Mouse (Mus musculus) C2C12 (cell line): Measurements from ENCODE around the gene Tom1l2. TPM values are rescaled to one million over a fixed set of nuclear protein-coding genes. Genes with fewer than 3 reads are reported as not detected.

ENCODE experiments used
- H3K27me3 ChIP-seq: one replicate; pipeline ENCODE4 v1.6.1; 2011; ENCODE audit not compliant: control insufficient read depth, insufficient read depth, insufficient read length
- H3K36me3 ChIP-seq: one replicate; pipeline ENCODE4 v1.6.1; 2011; ENCODE audit not compliant: control insufficient read depth, insufficient read depth
- H3K4me3 ChIP-seq: one replicate; pipeline ENCODE4 v1.5.1; 2011; ENCODE audit warnings: mild to moderate bottlenecking, control low read depth; ENCODE audit not compliant: poor library complexity, insufficient read depth, severe bottlenecking
- H3K79me2 ChIP-seq: one replicate; pipeline ENCODE4 v1.6.1; 2011; ENCODE audit not compliant: control insufficient read depth, insufficient read depth
- H3K79me3 ChIP-seq: one replicate; pipeline ENCODE4 v1.6.1; 2011; ENCODE audit warnings: low read depth, control low read depth
- H3ac ChIP-seq: one replicate; pipeline ENCODE3; 2011; ENCODE audit warnings: low read depth; ENCODE audit not compliant: control insufficient read depth, insufficient read length
- CEBPB ChIP-seq: IDR thresholded peaks from one replicate; pipeline ENCODE4 v1.6.1; 2011; ENCODE audit warnings: low read depth, mild to moderate bottlenecking, control low read depth, moderate library complexity
- CTCF ChIP-seq: IDR thresholded peaks from one replicate; pipeline ENCODE4 v1.5.1; 2011; ENCODE audit not compliant: control insufficient read depth, insufficient read depth, insufficient read length
- FOSL1 ChIP-seq: IDR thresholded peaks from one replicate; pipeline ENCODE4 v1.8.0; 2011; ENCODE audit warnings: mild to moderate bottlenecking, low read length; ENCODE audit not compliant: poor library complexity, insufficient read depth, severe bottlenecking
- MAX ChIP-seq: IDR thresholded peaks from one replicate; pipeline ENCODE4 v1.6.1; 2011; ENCODE audit warnings: mild to moderate bottlenecking, control low read depth
- MYOD1 ChIP-seq: IDR thresholded peaks from one replicate; pipeline ENCODE4 v1.6.1; 2011; ENCODE audit warnings: low read depth; ENCODE audit not compliant: control insufficient read depth, insufficient read length
- MYOG ChIP-seq: IDR thresholded peaks from one replicate; pipeline ENCODE4 v1.6.1; 2011; ENCODE audit not compliant: control insufficient read depth, insufficient read length; ENCODE audit errors: extremely low read depth
- USF1 ChIP-seq: IDR thresholded peaks from one replicate; pipeline ENCODE4 v1.6.1; 2011; ENCODE audit warnings: low read depth, mild to moderate bottlenecking, control low read depth, moderate library complexity
- polyA plus RNA-seq: library from polyadenylated mRNA; unstranded; fragments of >200 nt; fragmentation: generic; extraction: Trizol; gene quantifications from one replicate; pipeline ENCODE4 v1.2.1, GENCODE M21; 2012; ENCODE audit warnings: missing spikeins

The Tom1l2 gene
- polyA plus RNA-seq, 1 experiment: 17.1 TPM

- no peak for TF ChIP-seq CTCF
- TF ChIP-seq USF1: peak; percentile 94
- no peak for TF ChIP-seq FOSL1
- Histone ChIP-seq H3K79me3 (peaks cover 17% of the 10 kb centered on the region), H3ac (peak within 1 kb of the TSS; percentile 86), H3K36me3 (peaks cover 12% of the 10 kb centered on the region), H3K4me3 (peak within 1 kb of the TSS; percentile 29), H3K27me3 (no peaks in the 10 kb centered on the region), H3K79me2 (peaks cover 27% of the 10 kb centered on the region)
Observed at GRCm38 (mm10) chr11:60222469-60223236, 130.1 kb downstream of the Tom1l2 start, which contains the start of gene Srebf1. Gene Srebf1, minus strand, starts transcription at chr11:60222581.

GRCm38 (mm10) chr11:60222085-60222468 is 130.6 kb downstream of the Tom1l2 start:
- Histone ChIP-seq H3ac (peak overlapping the region; percentile 63), H3K79me2 (peaks cover 33% of the 10 kb centered on the region), H3K79me3 (peaks cover 23% of the 10 kb centered on the region), H3K27me3 (no peaks in the 10 kb centered on the region), H3K36me3 (peaks cover 15% of the 10 kb centered on the region), H3K4me3 (peak overlapping the region; percentile 29)
- no peak for TF ChIP-seq FOSL1
- no peak for TF ChIP-seq CTCF
- no peak for TF ChIP-seq CEBPB
- TF ChIP-seq USF1: no peak
- no peak for TF ChIP-seq MYOG
- no peak for TF ChIP-seq MAX
- no peak for TF ChIP-seq MYOD1

GRCm38 (mm10) chr11:60221425-60221824 is 131.3 kb downstream of the Tom1l2 start:
- Histone ChIP-seq H3K79me3 (peaks cover 27% of the 10 kb centered on the region), H3K27me3 (no peaks in the 10 kb centered on the region), H3K36me3 (peaks cover 20% of the 10 kb centered on the region), H3ac (no peak overlapping the region), H3K79me2 (peaks cover 39% of the 10 kb centered on the region), H3K4me3 (no peak overlapping the region)
- TF ChIP-seq MYOD1 (no peak), USF1 (no peak), CTCF (no peak), MYOG (no peak), FOSL1 (no peak), CEBPB (no peak), MAX (no peak)

- no peaks in the 10 kb centered on the region for H3K27me3 ChIP-seq
- H3K36me3 ChIP-seq: peaks cover 20% of the 10 kb centered on the region
- H3K4me3 ChIP-seq: peak overlapping the region; percentile 63
- H3K79me3 ChIP-seq: peaks cover 34% of the 10 kb centered on the region
- H3ac ChIP-seq: peak overlapping the region; percentile 99
- peaks cover 50% of the 10 kb centered on the region for H3K79me2 ChIP-seq
- TF ChIP-seq CTCF (no peak), MAX (peak; percentile 31)
Observed at GRCm38 (mm10) chr11:60220291-60220804, 132.4 kb downstream of the Tom1l2 start.

GRCm38 (mm10) chr11:60219609-60220008 is 133.1 kb downstream of the Tom1l2 start:
- H3K79me3 ChIP-seq: peaks cover 38% of the 10 kb centered on the region
- peak overlapping the region; percentile 63 for H3K4me3 ChIP-seq
- H3K79me2 ChIP-seq: peaks cover 57% of the 10 kb centered on the region
- TF ChIP-seq MAX: no peak
- H3K36me3 ChIP-seq: peaks cover 20% of the 10 kb centered on the region
- peak overlapping the region; percentile 99 for H3ac ChIP-seq
- no peaks in the 10 kb centered on the region for H3K27me3 ChIP-seq

GRCm38 (mm10) chr11:60217467-60217866 is 135.2 kb downstream of the Tom1l2 start:
- no peak for TF ChIP-seq MYOD1
- TF ChIP-seq MYOG: no peak
- TF ChIP-seq CTCF: no peak
- TF ChIP-seq CEBPB: no peak
- no peak for TF ChIP-seq FOSL1
- TF ChIP-seq MAX: no peak
- no peak for TF ChIP-seq USF1
- Histone ChIP-seq H3K79me2 (peaks cover 78% of the 10 kb centered on the region), H3K36me3 (peaks cover 24% of the 10 kb centered on the region), H3ac (no peak overlapping the region), H3K79me3 (peaks cover 41% of the 10 kb centered on the region), H3K4me3 (no peak overlapping the region), H3K27me3 (no peaks in the 10 kb centered on the region)
